Comparison of ENCODE assay signal across 25 mouse cellular contexts in the genomic region with DNA sequence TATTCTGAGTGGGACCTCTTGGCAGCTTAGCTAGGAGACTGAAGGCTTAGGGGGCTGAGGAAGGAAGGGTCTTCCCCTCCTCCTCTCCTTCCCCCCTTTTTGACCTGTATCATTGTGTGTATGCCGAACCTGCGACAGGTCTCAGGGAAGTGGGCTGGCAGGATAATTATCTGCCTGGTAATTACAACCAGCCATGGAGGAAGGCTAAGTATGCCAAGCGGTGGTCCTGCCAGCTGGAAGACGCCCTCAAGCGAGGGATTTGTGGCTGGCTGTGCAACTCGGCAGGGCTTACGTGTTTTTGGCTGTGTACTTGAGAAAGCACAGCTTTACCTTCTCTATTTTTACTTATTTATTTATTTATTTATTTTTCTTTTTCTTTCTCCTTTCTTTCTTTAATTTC.
DNase-seq lines count a peak whose midpoint lies in the region; ATAC-seq lines count a peak whose summit lies in the region.
"Had no signal": no experiment of that assay in that cellular context is flagged by ENCODE, and none has a peak within 500 bp of the region (broad histone marks: within the 10 kb centered on the region; RNA-seq: fewer than 3 reads in every experiment).

No protein-coding gene starts in this region.

- ATAC-seq in embryonic facial prominence, embryonic 13.5 days (ENCODE audit: insufficient number of reproducible peaks, insufficient read depth, low FRiP score, low TSS enrichment, low read depth) = no peak
- ATAC-seq: midbrain, embryonic 16.5 days had no signal

- H3K9me3 ChIP-seq in embryonic facial prominence, embryonic 13.5 days = peaks cover 8% of the 10 kb centered on the region; the same call in 1 of the 2 replicates

- peak overlapping the region; percentile 27 for H3K4me2 ChIP-seq in embryonic facial prominence, embryonic 13.5 days
- H3K4me2 ChIP-seq: heart, embryonic 12.5 days; neural tube, embryonic 13.5 days had no signal

- no peak overlapping the region for H3K4me3 ChIP-seq in embryonic facial prominence, embryonic 13.5 days
- H3K4me3 ChIP-seq: erythroblast, embryonic 14.5 days; heart, embryonic 12.5 days; hindbrain, embryonic 10.5 days; left cerebral cortex, adult 2 months; myocyte; neural tube, embryonic 13.5 days had no signal

- no peak overlapping the region for H3K9ac ChIP-seq in embryonic facial prominence, embryonic 13.5 days
- H3K9ac ChIP-seq: heart, embryonic 12.5 days; neural tube, embryonic 13.5 days had no signal

- H3K27ac ChIP-seq in embryonic facial prominence, embryonic 13.5 days = peak overlapping the region; percentile 66
- H3K27ac ChIP-seq: hindbrain, embryonic 10.5 days; left cerebral cortex, adult 2 months; neural tube, embryonic 13.5 days had no signal

- peak; percentile 62 to 71 for DNase-seq in cerebellum, postnatal 10 days
- no peak for DNase-seq in cerebellum, adult 9-11 months
- peak; percentile 11 for DNase-seq in gastrocnemius, postnatal 10 days
- no peak for DNase-seq in gastrocnemius, adult 18-20 months (ENCODE audit: low spot score)
- DNase-seq in right cerebral cortex, postnatal 10 days (ENCODE audit: low spot score in 2 of 2) = peak; percentile 35 to 42
- DNase-seq in right cerebral cortex, adult 2 months (ENCODE audit: low spot score in 2 of 2) = no peak
- no peak for DNase-seq in layer of hippocampus, adult 18-20 months (ENCODE audit: low spot score in 2 of 2)
- DNase-seq: adrenal gland, postnatal 25 days; cerebellum, adult 11 months; cerebellum, postnatal 36 days; embryo, embryonic 11 days; heart, adult 18-20 months; heart, postnatal 10 days; kidney, adult 11 months; lung, postnatal 4 days; right cerebral cortex, postnatal 14 days; spleen, adult 18-20 months had no signal

- peaks cover 9% of the 10 kb centered on the region for H3K4me1 ChIP-seq in embryonic facial prominence, embryonic 13.5 days
- H3K4me1 ChIP-seq: neural tube, embryonic 13.5 days had no signal

- WGBS in embryonic facial prominence, embryonic 13.5 days = 21% methylated on average over 7 of the region's 7 CpGs

- H3K36me3 ChIP-seq in embryonic facial prominence, embryonic 13.5 days = no peaks in the 10 kb centered on the region
- H3K36me3 ChIP-seq: heart, embryonic 12.5 days; hindbrain, embryonic 10.5 days; neural tube, embryonic 13.5 days had no signal

- H3K27me3 ChIP-seq in embryonic facial prominence, embryonic 13.5 days = no peaks in the 10 kb centered on the region
- H3K27me3 ChIP-seq: neural tube, embryonic 13.5 days had no signal

Comparison
In these comparisons a context has a peak if more than half of its experiments do, and no peak if none do; other contexts are left out.
1. DNase-seq: peak in cerebellum, postnatal 10 days (2 of 2), gastrocnemius, postnatal 10 days (single experiment) and right cerebral cortex, postnatal 10 days (2 of 2); none in cerebellum, adult 9-11 months (single experiment), gastrocnemius, adult 18-20 months (single experiment), right cerebral cortex, adult 2 months (0 of 2) and layer of hippocampus, adult 18-20 months (0 of 2).